Mouse (Mus musculus) limb, embryonic 11.5 days (tissue): ENCODE results near the gene Pnpla2. TPM values are rescaled to one million over a fixed set of nuclear protein-coding genes. Genes with fewer than 3 reads are reported as not detected.

Experiments
- ATAC-seq: fragments of 200-750 bp; cut with Nextera tagmentation; 2 replicates; pipeline ENCODE4 v1.8.0; 2017; ENCODE audit warnings: low read depth; ENCODE audit not compliant: insufficient number of reproducible peaks, low FRiP score, low TSS enrichment
- DNase-seq: peaks from one replicate; pipeline ENCODE4 v3.0.0-alpha.2; 2015; ENCODE audit warnings: low spot score
- H3K27ac ChIP-seq: fragments of 300-500 bp; sonication (generic); replicated peaks from 2 replicates; pipeline ENCODE4 v1.5.1; 2014; ENCODE audit warnings: low read depth, mild to moderate bottlenecking, low read length
- H3K27me3 ChIP-seq: fragments of 300-500 bp; sonication (generic); 2 replicates; pipeline ENCODE4 v1.6.1; 2014; ENCODE audit warnings: mild to moderate bottlenecking, low read length, mixed read lengths; ENCODE audit not compliant: control insufficient read depth, insufficient read depth
- H3K36me3 ChIP-seq: fragments of 300-500 bp; sonication (generic); 2 replicates; pipeline ENCODE4 v1.6.1; 2014; ENCODE audit warnings: mild to moderate bottlenecking, low read length, moderate library complexity, mixed read lengths; ENCODE audit not compliant: control insufficient read depth, insufficient read depth
- H3K4me1 ChIP-seq: fragments of 300-500 bp; sonication (generic); 2 replicates; pipeline ENCODE4 v1.6.1; 2014; ENCODE audit warnings: low read length, mixed read lengths; ENCODE audit not compliant: control insufficient read depth, insufficient read depth
- H3K4me2 ChIP-seq: fragments of 300-500 bp; sonication (generic); 2 replicates; pipeline ENCODE4 v1.6.1; 2014; ENCODE audit warnings: low read depth, mild to moderate bottlenecking, moderate library complexity; ENCODE audit not compliant: severe bottlenecking
- H3K4me3 ChIP-seq: fragments of 300-500 bp; sonication (generic); 2 replicates; pipeline ENCODE4 v1.5.1; 2014; ENCODE audit warnings: low read depth, low read length
- H3K9ac ChIP-seq: fragments of 300-500 bp; sonication (generic); 2 replicates; pipeline ENCODE4 v1.6.1; 2014; ENCODE audit warnings: mild to moderate bottlenecking, low read length
- H3K9me3 ChIP-seq: fragments of 300-500 bp; sonication (generic); 2 replicates; pipeline ENCODE4 v1.6.1; 2016; ENCODE audit warnings: low read length; ENCODE audit not compliant: control insufficient read depth
- WGBS: fragments of 180-500 bp; shearing (Covaris S2); extraction: QIAGEN DNeasy Blood & Tissue Kit; methylation state at CpG from one replicate; pipeline ENCODE4 v1.1.7; 2014; 5-methylcytosine and 5-hydroxymethylcytosine counted together
- polyA plus RNA-seq: library from polyadenylated mRNA; unstranded; fragments of >200 nt; fragmentation: Nextera tagmentation; extraction: Ambion mirVana; gene quantifications from 2 replicates; pipeline ENCODE4 v1.2.1, GENCODE M21; 2014

Pnpla2 gene
- polyA plus RNA-seq, 1 experiment from 2014 or later = 12.5 TPM

GRCm38 (mm10) chr7:141434464-141434863 is 20.5 kb upstream of the Pnpla2 start:
- peak overlapping the region; percentile 39 for H3K4me3 ChIP-seq
- H3K27ac ChIP-seq = no peak overlapping the region
- 15% methylated on average over 8 of the region's 8 CpGs for WGBS
- peak overlapping the region; percentile 44 for H3K9ac ChIP-seq
- DNase-seq (peak; percentile 67), ATAC-seq (no peak)
- H3K4me2 ChIP-seq = peak overlapping the region; percentile 71
- peaks cover 7% of the 10 kb centered on the region for H3K36me3 ChIP-seq
- H3K9me3 ChIP-seq = no peaks in the 10 kb centered on the region
- peaks cover 10% of the 10 kb centered on the region for H3K4me1 ChIP-seq
- H3K27me3 ChIP-seq = no peaks in the 10 kb centered on the region

GRCm38 (mm10) chr7:141435129-141435855 is 19.7 kb upstream of the Pnpla2 start:
- 4% methylated on average over 16 of the region's 17 CpGs for WGBS
- DNase-seq (peak; percentile 49), ATAC-seq (no peak)
- Histone ChIP-seq H3K36me3 (peaks cover 13% of the 10 kb centered on the region), H3K27me3 (no peaks in the 10 kb centered on the region), H3K4me3 (peak overlapping the region; percentile 39), H3K27ac (no peak overlapping the region), H3K9me3 (no peaks in the 10 kb centered on the region), H3K4me2 (peak overlapping the region; percentile 71), H3K4me1 (peaks cover 10% of the 10 kb centered on the region), H3K9ac (0 out of 2 replicates have a peak overlapping the region, but pooled peaks have one; percentile 8)

- Histone ChIP-seq H3K9ac (no peak overlapping the region), H3K4me2 (no peak overlapping the region; the same call in 1 of the 2 replicates), H3K36me3 (peaks cover 16% of the 10 kb centered on the region), H3K27ac (no peak overlapping the region), H3K27me3 (no peaks in the 10 kb centered on the region), H3K4me1 (peaks cover 10% of the 10 kb centered on the region), H3K4me3 (0 out of 2 replicates have a peak overlapping the region, but pooled peaks have one; percentile 43), H3K9me3 (no peaks in the 10 kb centered on the region)
- ATAC-seq (no peak), DNase-seq (no peak)
- 77% methylated on average over 9 of the region's 9 CpGs for WGBS
These were observed 19.0 kb upstream of the Pnpla2 start for GRCm38 (mm10) chr7:141435856-141436522.

- H3K36me3 ChIP-seq = peaks cover 16% of the 10 kb centered on the region
- H3K9ac ChIP-seq = no peak overlapping the region
- H3K4me3 ChIP-seq = peak overlapping the region; percentile 43
- H3K9me3 ChIP-seq = no peaks in the 10 kb centered on the region
- ATAC-seq = no peak
- H3K4me1 ChIP-seq = peaks cover 11% of the 10 kb centered on the region
- H3K4me2 ChIP-seq = peak overlapping the region; percentile 88
- DNase-seq = no peak
- 71% methylated on average over 2 of the region's 2 CpGs for WGBS
- no peaks in the 10 kb centered on the region for H3K27me3 ChIP-seq
- H3K27ac ChIP-seq = no peak overlapping the region
These were observed 18.5 kb upstream of the Pnpla2 start for GRCm38 (mm10) chr7:141436523-141436892.

GRCm38 (mm10) chr7:141437178-141438120 is 17.5 kb upstream of the Pnpla2 start, which contains the start of gene Slc25a22:
Gene Slc25a22, minus strand, starts transcription at chr7:141437892.
- peak within 1 kb of the TSS; percentile 72 for H3K9ac ChIP-seq
- H3K4me3 ChIP-seq = peak within 1 kb of the TSS; percentile 43
- H3K4me2 ChIP-seq = peak within 1 kb of the TSS; percentile 88
- no peak within 1 kb of the TSS for H3K27ac ChIP-seq
- H3K36me3 ChIP-seq = peaks cover 20% of the 10 kb centered on the region
- DNase-seq (peak; percentile 90), ATAC-seq (peak; percentile 48)
- peaks cover 18% of the 10 kb centered on the region for H3K4me1 ChIP-seq
- 6% methylated on average over 53 of the region's 53 CpGs for WGBS
- no peaks in the 10 kb centered on the region for H3K27me3 ChIP-seq
- H3K9me3 ChIP-seq = no peaks in the 10 kb centered on the region

GRCm38 (mm10) chr7:141438201-141438968 is 16.6 kb upstream of the Pnpla2 start:
- peaks cover 28% of the 10 kb centered on the region for H3K4me1 ChIP-seq
- H3K9ac ChIP-seq = no peak overlapping the region
- ATAC-seq = no peak
- WGBS = 94% methylated on average over 12 of the region's 12 CpGs
- no peak overlapping the region for H3K27ac ChIP-seq
- H3K4me2 ChIP-seq = no peak overlapping the region
- H3K9me3 ChIP-seq = no peaks in the 10 kb centered on the region
- peaks cover 20% of the 10 kb centered on the region for H3K36me3 ChIP-seq
- no peak overlapping the region for H3K4me3 ChIP-seq
- no peaks in the 10 kb centered on the region for H3K27me3 ChIP-seq
- no peak for DNase-seq

GRCm38 (mm10) chr7:141439140-141439679 is 15.8 kb upstream of the Pnpla2 start:
- H3K4me3 ChIP-seq = no peak overlapping the region
- DNase-seq = no peak

More at GRCm38 (mm10) chr7:141439140-141439679, 15.8 kb upstream of the Pnpla2 start:
- Histone ChIP-seq H3K4me2 (no peak overlapping the region), H3K27me3 (no peaks in the 10 kb centered on the region), H3K36me3 (peaks cover 20% of the 10 kb centered on the region), H3K9ac (no peak overlapping the region), H3K27ac (no peak overlapping the region), H3K4me1 (peaks cover 29% of the 10 kb centered on the region), H3K9me3 (no peaks in the 10 kb centered on the region)
- ATAC-seq = no peak
- 96% methylated on average over 10 of the region's 10 CpGs for WGBS
